Mouse (Mus musculus) bone marrow macrophage, adult 2 months (primary cell): ENCODE data around the gene Pcca.

Source experiments
- CTCF ChIP-seq: IDR thresholded peaks from 2 replicates; pipeline ENCODE4 v1.5.1; 2012; ENCODE audit warnings: low read depth, mild to moderate bottlenecking, low read length, moderate library complexity
- POLR2A ChIP-seq: IDR thresholded peaks from 2 replicates; pipeline ENCODE4 v1.6.1; 2012; ENCODE audit warnings: mild to moderate bottlenecking, low read depth, low read length, borderline replicate concordance

DNA sequence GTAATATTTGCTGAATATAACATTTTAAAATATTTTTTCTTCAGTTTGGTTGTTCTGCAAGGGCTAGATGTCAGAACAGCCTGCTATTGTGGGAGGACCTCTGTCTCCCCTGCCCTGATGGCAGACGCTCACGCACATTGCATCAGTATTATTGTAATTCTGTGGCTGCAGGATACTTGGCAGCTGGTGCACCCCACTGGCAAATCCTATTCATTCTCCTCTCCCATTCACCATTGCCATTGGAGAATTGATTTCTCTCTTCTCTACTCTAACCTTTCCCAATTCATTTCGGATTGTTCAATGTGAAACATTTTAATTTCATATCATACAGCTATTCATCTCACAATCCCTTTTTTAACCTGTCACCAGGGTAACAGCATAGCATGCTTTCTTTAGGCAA lies 186.9 kb downstream of the Pcca start:
- no peak for TF ChIP-seq CTCF
- no peak for TF ChIP-seq POLR2A
